Comparison of ENCODE assay signal across 10 mouse cellular contexts in genomic region chr2:126563411-126564105, GRCm38 (mm10). TPM values are rescaled to one million over a fixed set of nuclear protein-coding genes. Genes with fewer than 3 reads are reported as not detected.
DNase-seq lines count a peak whose midpoint lies in the region; ATAC-seq and TF ChIP-seq lines count a peak whose summit lies in the region.
"Had no signal": no experiment of that assay in that cellular context is flagged by ENCODE, and none has a peak within 500 bp of the region (broad histone marks: within the 10 kb centered on the region; RNA-seq: fewer than 3 reads in every experiment).

No protein-coding gene starts in this region.

- H3K4me1 ChIP-seq in kidney, adult 2 months (ENCODE audit: control insufficient read depth, insufficient read depth, low read length) = peaks cover 7% of the 10 kb centered on the region; the same call in 1 of the 2 replicates
- no peaks in the 10 kb centered on the region for H3K4me1 ChIP-seq in embryonic facial prominence, embryonic 15.5 days
- H3K4me1 ChIP-seq in neural tube, embryonic 15.5 days = no peaks in the 10 kb centered on the region

- H3K4me2 ChIP-seq in embryonic facial prominence, embryonic 15.5 days (replicated peaks) = no peak overlapping the region
- H3K4me2 ChIP-seq in neural tube, embryonic 15.5 days = no peak overlapping the region

- peak; percentile 34; the same call in 1 of the 2 replicates for ATAC-seq in embryonic facial prominence, embryonic 15.5 days (ENCODE audit: insufficient number of reproducible peaks, low FRiP score, low TSS enrichment, low read depth)
- no peak for ATAC-seq in neural tube, embryonic 15.5 days (ENCODE audit: low FRiP score)

- no peak overlapping the region for H3K4me3 ChIP-seq in kidney, adult 2 months (ENCODE audit: insufficient read depth, low read depth, low read length)
- no peak overlapping the region for H3K4me3 ChIP-seq in embryonic facial prominence, embryonic 15.5 days (replicated peaks)
- H3K4me3 ChIP-seq in neural tube, embryonic 15.5 days (replicated peaks) = no peak overlapping the region
- H3K4me3 ChIP-seq: left cerebral cortex, adult 2 months had no signal

- WGBS in kidney, adult 2 months = 46% methylated on average over 17 of the region's 17 CpGs
- WGBS in embryonic facial prominence, embryonic 15.5 days = 71% methylated on average over 17 of the region's 17 CpGs
- WGBS in neural tube, embryonic 15.5 days = 66% methylated on average over 17 of the region's 17 CpGs

- no peak overlapping the region for H3K9ac ChIP-seq in embryonic facial prominence, embryonic 15.5 days
- no peak overlapping the region for H3K9ac ChIP-seq in neural tube, embryonic 15.5 days (replicated peaks)

- no peaks in the 10 kb centered on the region for H3K27me3 ChIP-seq in kidney, adult 2 months (replicated peaks; ENCODE audit: control insufficient read depth, insufficient read depth, low read length)
- H3K27me3 ChIP-seq in embryonic facial prominence, embryonic 15.5 days = no peaks in the 10 kb centered on the region
- H3K27me3 ChIP-seq in neural tube, embryonic 15.5 days (replicated peaks) = no peaks in the 10 kb centered on the region

- no peak for TF ChIP-seq CTCF in kidney, adult 2 months (conservative IDR thresholded peaks at IDR 0.05; ENCODE audit: insufficient read depth, insufficient read length, low read depth, low read length)

- H3K27ac ChIP-seq in kidney, adult 2 months (ENCODE audit: insufficient read depth, low read depth, low read length) = peak overlapping the region; percentile 44; the same call in 1 of the 2 replicates
- no peak overlapping the region for H3K27ac ChIP-seq in embryonic facial prominence, embryonic 15.5 days (replicated peaks)
- H3K27ac ChIP-seq in neural tube, embryonic 15.5 days (replicated peaks) = no peak overlapping the region
- H3K27ac ChIP-seq: left cerebral cortex, adult 2 months had no signal

- H3K36me3 ChIP-seq in kidney, adult 2 months (ENCODE audit: control insufficient read depth, insufficient read depth, low read length) = peaks cover 25% of the 10 kb centered on the region
- no peaks in the 10 kb centered on the region for H3K36me3 ChIP-seq in embryonic facial prominence, embryonic 15.5 days
- H3K36me3 ChIP-seq in neural tube, embryonic 15.5 days = no peaks in the 10 kb centered on the region
- H3K36me3 ChIP-seq: G1E had no signal

- peak; percentile 58 for DNase-seq in kidney, adult 2 months
- DNase-seq in kidney, adult 11 months = no peak
- DNase-seq in Muller cell, postnatal 12 days (ENCODE audit: inconsistent ontology term) = peak; percentile 2
- peak; percentile 52 to 71 for DNase-seq in lung, adult 18-20 months
- DNase-seq in layer of hippocampus, postnatal 14 days (ENCODE audit: low spot score in 2 of 2) = no peak
- DNase-seq: cerebellum, adult 2 months had no signal

- TF ChIP-seq POLR2A in kidney, adult 2 months (IDR thresholded peaks at IDR 0.05; ENCODE audit: low read depth, low read length) = no peak

- H3K9me3 ChIP-seq in embryonic facial prominence, embryonic 15.5 days (replicated peaks) = no peaks in the 10 kb centered on the region
- H3K9me3 ChIP-seq in neural tube, embryonic 15.5 days (replicated peaks) = no peaks in the 10 kb centered on the region
- H3K9me3 ChIP-seq: G1E had no signal

RNA-seq across cellular contexts. Expression of gene Slc27a2, which starts 11.4 kb away (rescaled TPM):
- 1,333 and 1,911 TPM in 2 replicates for polyA plus RNA-seq in kidney, adult 2 months (2012; rRNA removed)
- 16.3 and 24.8 TPM in 2 replicates for polyA plus RNA-seq in embryonic facial prominence, embryonic 15.5 days (2015; fragmentation: Nextera tagmentation; extraction: Ambion mirVana)
- 10.7 and 11.3 TPM in 2 replicates for polyA plus RNA-seq in neural tube, embryonic 15.5 days (2015; fragmentation: Nextera tagmentation; extraction: Ambion mirVana)
- total RNA-seq in layer of hippocampus, postnatal 14 days (2021) = 10 to 100 TPM in 1 of 2 experiments, 1 to 10 TPM in 1; 9.4 to 10.1 TPM
- polyA plus RNA-seq: G1E had no signal

RNA-seq across cellular contexts. Expression of gene Hdc, which starts 55.5 kb away (rescaled TPM):
- polyA plus RNA-seq in kidney, adult 2 months (2012; rRNA removed) = 8.1 and 11.7 TPM in 2 replicates
- 129 and 142 TPM in 2 replicates for polyA plus RNA-seq in embryonic facial prominence, embryonic 15.5 days (2015; fragmentation: Nextera tagmentation; extraction: Ambion mirVana)
- polyA plus RNA-seq in neural tube, embryonic 15.5 days (2015; fragmentation: Nextera tagmentation; extraction: Ambion mirVana) = 1.3 and 2.1 TPM in 2 replicates
- total RNA-seq in layer of hippocampus, postnatal 14 days (2021) = 1 to 10 TPM; 1.4 to 2.7 TPM

Comparison
In these comparisons a context has a peak if more than half of its experiments do, and no peak if none do; other contexts are left out.
1. DNase-seq: peak in kidney, adult 2 months (single experiment), Muller cell, postnatal 12 days (single experiment) and lung, adult 18-20 months (2 of 2); none in kidney, adult 11 months (single experiment) and layer of hippocampus, postnatal 14 days (0 of 2).
2. RNA of gene Slc27a2, which starts 11.4 kb away (polyA plus RNA-seq): 1,333 to 1,911 TPM in kidney, adult 2 months; 16.3 to 24.8 TPM in embryonic facial prominence, embryonic 15.5 days and 10.7 to 11.3 TPM in neural tube, embryonic 15.5 days; every median in the first group is over 10 times any median in the second.
3. RNA of gene Hdc, which starts 55.5 kb away (polyA plus RNA-seq): 129 to 142 TPM in embryonic facial prominence, embryonic 15.5 days; 8.1 to 11.7 TPM in kidney, adult 2 months and 1.3 to 2.1 TPM in neural tube, embryonic 15.5 days; every median in the first group is over 10 times any median in the second.